Mouse (Mus musculus): ENCODE measurements around the gene Sh3glb1. TPM values are rescaled to one million over a fixed set of nuclear protein-coding genes. Genes with fewer than 3 reads are reported as not detected.

The Sh3glb1 gene
- polyA plus RNA-seq, 1 experiment from 2014 or later, result 115 TPM

- Histone ChIP-seq H3K9me3 (replicated peaks) (no peaks in the 10 kb centered on the region), H3K4me2 (replicated peaks) (no peak overlapping the region), H3K27me3 (no peaks in the 10 kb centered on the region), H3K4me3 (no peak overlapping the region), H3K27ac (no peak overlapping the region), H3K4me1 (peaks cover 12% of the 10 kb centered on the region), H3K9ac (no peak overlapping the region), H3K36me3 (no peaks in the 10 kb centered on the region)
- 93% methylated on average over 7 of the region's 7 CpGs for whole genome bisulfite sequencing
- no peak for ATAC-seq (ENCODE audit: low FRiP score)
Measured at GRCm38 (mm10) chr3:144663415-144664093, 56.6 kb downstream of the Sh3glb1 start.

GRCm38 (mm10) chr3:144662215-144662852 lies 57.8 kb downstream of the Sh3glb1 start:
- 87% methylated on average over 8 of the region's 8 CpGs for WGBS

GRCm38 (mm10) chr3:144661439-144661838 lies 58.7 kb downstream of the Sh3glb1 start:
- Histone ChIP-seq H3K9me3 (replicated peaks) (no peaks in the 10 kb centered on the region), H3K4me3 (no peak overlapping the region), H3K27me3 (no peaks in the 10 kb centered on the region), H3K4me2 (replicated peaks) (no peak overlapping the region), H3K27ac (no peak overlapping the region), H3K9ac (no peak overlapping the region), H3K36me3 (no peaks in the 10 kb centered on the region), H3K4me1 (peaks cover 12% of the 10 kb centered on the region)
- 92% methylated on average over 3 of the region's 3 CpGs for WGBS
- ATAC-seq (ENCODE audit: low FRiP score), result no peak

More at GRCm38 (mm10) chr3:144662215-144662852, 57.8 kb downstream of the Sh3glb1 start:
- Histone ChIP-seq H3K4me1 (peaks cover 12% of the 10 kb centered on the region), H3K36me3 (no peaks in the 10 kb centered on the region), H3K27ac (no peak overlapping the region), H3K27me3 (no peaks in the 10 kb centered on the region), H3K9ac (no peak overlapping the region), H3K4me3 (no peak overlapping the region), H3K4me2 (replicated peaks) (no peak overlapping the region), H3K9me3 (replicated peaks) (no peaks in the 10 kb centered on the region)
- ATAC-seq (ENCODE audit: low FRiP score), result no peak

- no peak for ATAC-seq (ENCODE audit: low FRiP score)
- no peak overlapping the region for H3K27ac ChIP-seq
Measured at GRCm38 (mm10) chr3:144644202-144644601, 75.9 kb downstream of the Sh3glb1 start.

GRCm38 (mm10) chr3:144643301-144643871 lies 76.7 kb downstream of the Sh3glb1 start:
- 11% methylated on average over 2 of the region's 2 CpGs for WGBS
- H3K27me3 ChIP-seq, result no peaks in the 10 kb centered on the region
- no peak overlapping the region for H3K27ac ChIP-seq
- 0 out of 2 replicates have a peak, but pooled peaks cover 5% of the 10 kb centered on the region for H3K4me1 ChIP-seq
- no peak overlapping the region for H3K9ac ChIP-seq
- H3K4me2 ChIP-seq (replicated peaks), result no peak overlapping the region
- no peaks in the 10 kb centered on the region; the same call in 1 of the 2 replicates for H3K9me3 ChIP-seq (replicated peaks)
- no peak for ATAC-seq (ENCODE audit: low FRiP score)
- H3K4me3 ChIP-seq, result no peak overlapping the region
- no peaks in the 10 kb centered on the region for H3K36me3 ChIP-seq

More at GRCm38 (mm10) chr3:144644202-144644601, 75.9 kb downstream of the Sh3glb1 start:
- H3K27me3 ChIP-seq, result no peaks in the 10 kb centered on the region
- 67% methylated on average over 5 of the region's 5 CpGs for WGBS
- H3K4me3 ChIP-seq, result no peak overlapping the region
- H3K36me3 ChIP-seq, result no peaks in the 10 kb centered on the region
- 0 out of 2 replicates have a peak, but pooled peaks cover 5% of the 10 kb centered on the region for H3K4me1 ChIP-seq
- no peaks in the 10 kb centered on the region; the same call in 1 of the 2 replicates for H3K9me3 ChIP-seq (replicated peaks)
- H3K4me2 ChIP-seq (replicated peaks), result no peak overlapping the region
- H3K9ac ChIP-seq, result no peak overlapping the region

- no peak for ATAC-seq (ENCODE audit: low FRiP score)
- no peak overlapping the region for H3K27ac ChIP-seq
- 0 out of 2 replicates have a peak, but pooled peaks cover 5% of the 10 kb centered on the region for H3K4me1 ChIP-seq
- WGBS, result 91% methylated on average over 4 of the region's 4 CpGs
- H3K27me3 ChIP-seq, result no peaks in the 10 kb centered on the region
- no peak overlapping the region for H3K4me2 ChIP-seq (replicated peaks)
- no peak overlapping the region for H3K9ac ChIP-seq
- no peak overlapping the region for H3K4me3 ChIP-seq
- H3K36me3 ChIP-seq, result no peaks in the 10 kb centered on the region
- no peaks in the 10 kb centered on the region; the same call in 1 of the 2 replicates for H3K9me3 ChIP-seq (replicated peaks)
Measured at GRCm38 (mm10) chr3:144642141-144642540, 78.0 kb downstream of the Sh3glb1 start.

GRCm38 (mm10) chr3:144640033-144640432 lies 80.1 kb downstream of the Sh3glb1 start:
- Histone ChIP-seq H3K9me3 (replicated peaks) (no peaks in the 10 kb centered on the region; the same call in 1 of the 2 replicates), H3K36me3 (no peaks in the 10 kb centered on the region), H3K27ac (no peak overlapping the region), H3K4me1 (0 out of 2 replicates have a peak, but pooled peaks cover 5% of the 10 kb centered on the region), H3K4me3 (no peak overlapping the region), H3K9ac (no peak overlapping the region), H3K4me2 (replicated peaks) (no peak overlapping the region), H3K27me3 (no peaks in the 10 kb centered on the region)
- ATAC-seq (ENCODE audit: low FRiP score), result no peak

- Histone ChIP-seq H3K27ac (no peak overlapping the region), H3K4me3 (no peak overlapping the region), H3K4me1 (0 out of 2 replicates have a peak, but pooled peaks cover 5% of the 10 kb centered on the region), H3K27me3 (no peaks in the 10 kb centered on the region), H3K9ac (no peak overlapping the region), H3K36me3 (no peaks in the 10 kb centered on the region), H3K9me3 (replicated peaks) (no peaks in the 10 kb centered on the region; the same call in 1 of the 2 replicates), H3K4me2 (replicated peaks) (no peak overlapping the region)
- WGBS, result 87% methylated on average over 3 of the region's 3 CpGs
- ATAC-seq (ENCODE audit: low FRiP score), result no peak
Measured at GRCm38 (mm10) chr3:144639387-144639786, 80.7 kb downstream of the Sh3glb1 start.

GRCm38 (mm10) chr3:144638110-144638509 lies 82.0 kb downstream of the Sh3glb1 start:
- H3K9ac ChIP-seq, result no peak overlapping the region
- H3K4me2 ChIP-seq (replicated peaks), result no peak overlapping the region
- H3K4me3 ChIP-seq, result no peak overlapping the region
- no peaks in the 10 kb centered on the region for H3K4me1 ChIP-seq
- no peaks in the 10 kb centered on the region; the same call in 1 of the 2 replicates for H3K9me3 ChIP-seq (replicated peaks)
- 93% methylated on average over 4 of the region's 4 CpGs for WGBS
- no peaks in the 10 kb centered on the region for H3K36me3 ChIP-seq
- H3K27me3 ChIP-seq, result no peaks in the 10 kb centered on the region
- H3K27ac ChIP-seq, result no peak overlapping the region
- no peak for ATAC-seq (ENCODE audit: low FRiP score)

GRCm38 (mm10) chr3:144635236-144635635 lies 84.9 kb downstream of the Sh3glb1 start:
- Histone ChIP-seq H3K4me1 (no peaks in the 10 kb centered on the region), H3K27ac (no peak overlapping the region), H3K9me3 (replicated peaks) (no peaks in the 10 kb centered on the region), H3K27me3 (no peaks in the 10 kb centered on the region), H3K4me2 (replicated peaks) (no peak overlapping the region), H3K36me3 (no peaks in the 10 kb centered on the region), H3K4me3 (no peak overlapping the region), H3K9ac (no peak overlapping the region)
- no peak for ATAC-seq (ENCODE audit: low FRiP score)
- 84% methylated on average over 5 of the region's 5 CpGs for WGBS
